Mouse (Mus musculus): ENCODE data around the gene Bhlhe23. TPM values are rescaled to one million over a fixed set of nuclear protein-coding genes. Genes with fewer than 3 reads are reported as not detected.

Gene Bhlhe23
- total RNA-seq, 2 experiments from 2014 or later, result not detected

DNA sequence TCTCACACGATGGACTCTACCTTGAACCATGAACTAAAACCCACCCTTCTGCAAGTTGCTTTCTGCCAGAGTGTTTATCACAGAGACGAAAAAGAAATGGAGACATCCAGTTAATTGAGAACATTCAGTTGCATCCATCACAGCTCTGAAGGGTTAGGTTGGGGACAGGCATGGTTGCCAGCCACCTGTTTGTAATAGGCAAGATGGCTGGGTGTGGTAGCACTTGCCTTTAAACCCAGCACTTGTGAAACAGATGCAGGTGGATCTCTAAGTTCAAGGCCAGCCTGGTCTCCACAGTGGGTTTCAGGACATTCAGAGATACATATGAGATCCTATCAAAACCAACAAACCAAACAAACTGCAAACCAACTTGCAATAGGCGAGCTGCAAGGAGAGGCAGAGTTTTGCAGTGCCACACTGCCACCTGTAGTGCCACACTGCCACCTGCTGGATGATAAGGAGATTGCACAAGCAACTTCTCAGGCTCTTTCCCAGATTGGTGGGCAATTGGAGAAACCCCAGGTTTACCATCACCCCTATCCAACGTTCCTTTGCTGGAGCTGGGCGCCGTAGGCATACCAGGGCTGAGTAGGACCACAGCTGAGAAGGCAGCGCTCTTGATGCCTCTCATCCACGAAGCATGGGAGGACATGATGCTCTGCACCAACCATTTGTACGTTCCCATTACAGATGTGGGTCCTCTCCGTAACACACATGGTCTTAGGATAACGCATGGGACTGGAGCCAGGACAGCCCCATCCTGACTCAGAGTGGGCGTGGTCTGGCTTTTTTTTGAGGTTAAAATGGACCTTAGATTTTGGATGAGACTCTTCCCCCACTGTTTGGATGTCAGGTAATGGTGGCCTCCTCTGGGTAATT, 2.8 kb upstream of the Bhlhe23 start:
- peak; percentile 79 for ATAC-seq (replicated peaks; ENCODE audit: low FRiP score, poor library complexity, severe bottlenecking)

DNA sequence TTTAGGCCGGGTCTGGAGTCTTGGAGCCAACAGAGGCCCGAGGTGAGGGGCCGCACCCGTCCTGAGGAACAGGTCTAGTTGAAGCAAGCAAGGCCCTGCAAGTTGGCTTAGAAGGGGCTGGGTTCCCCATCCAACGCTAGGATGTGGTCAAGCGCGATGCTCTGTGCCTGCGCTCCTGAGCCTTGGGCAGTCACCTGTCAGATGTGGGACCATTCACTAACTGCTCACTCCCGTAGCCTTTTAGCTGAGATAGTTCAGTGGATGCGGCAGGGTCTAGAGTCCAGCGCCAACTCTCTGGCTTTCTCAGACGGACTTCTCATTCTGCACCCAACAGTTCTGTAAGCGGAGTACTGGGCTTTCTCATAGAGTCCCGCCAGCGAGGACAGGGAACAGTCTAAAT, 1.1 kb downstream of the Bhlhe23 start:
- ATAC-seq (replicated peaks; ENCODE audit: low FRiP score, poor library complexity, severe bottlenecking), result no peak

DNA sequence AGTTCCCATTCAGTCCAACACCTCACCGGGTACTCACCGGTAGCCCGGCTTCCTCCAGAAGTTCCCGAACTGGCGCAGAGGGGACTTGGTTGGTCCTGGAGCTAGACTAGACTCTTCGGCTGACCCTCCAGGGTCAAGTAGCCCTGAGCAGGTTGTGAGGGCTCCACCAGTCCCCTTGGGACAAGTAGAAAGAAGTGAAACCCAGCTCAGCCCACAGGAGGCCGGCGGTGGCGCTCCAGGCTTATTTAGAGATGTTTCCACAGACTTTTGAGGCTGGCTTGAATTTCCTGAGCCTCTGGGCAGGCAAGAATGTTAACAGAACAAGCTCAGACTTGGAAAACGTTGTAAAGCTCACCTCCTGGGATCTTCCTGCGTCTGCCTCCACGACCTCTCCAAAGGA, 1.5 kb downstream of the Bhlhe23 start:
- ATAC-seq (replicated peaks; ENCODE audit: low FRiP score, poor library complexity, severe bottlenecking), result no peak

DNA sequence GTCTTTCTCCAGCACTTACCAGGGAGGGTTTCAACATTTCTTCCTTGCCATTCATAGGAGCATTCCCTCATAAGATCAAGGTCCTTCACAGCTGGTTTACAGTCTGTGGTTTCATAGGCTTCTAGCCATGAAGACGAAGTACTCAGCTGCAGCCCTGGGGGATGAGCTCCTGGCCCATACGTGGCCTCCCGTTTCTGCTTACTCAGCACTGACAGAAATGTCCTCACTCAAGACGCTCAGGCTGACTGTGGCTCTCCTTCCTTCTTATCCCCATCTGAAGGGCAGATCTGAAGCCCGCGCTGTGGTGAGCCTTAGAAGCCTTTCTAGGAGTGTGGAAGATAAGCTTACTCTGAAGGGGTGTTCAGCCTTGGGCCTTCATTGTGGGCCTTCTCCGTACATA, 11.0 kb downstream of the Bhlhe23 start:
- no peak for ATAC-seq (replicated peaks; ENCODE audit: low FRiP score, poor library complexity, severe bottlenecking)

DNA sequence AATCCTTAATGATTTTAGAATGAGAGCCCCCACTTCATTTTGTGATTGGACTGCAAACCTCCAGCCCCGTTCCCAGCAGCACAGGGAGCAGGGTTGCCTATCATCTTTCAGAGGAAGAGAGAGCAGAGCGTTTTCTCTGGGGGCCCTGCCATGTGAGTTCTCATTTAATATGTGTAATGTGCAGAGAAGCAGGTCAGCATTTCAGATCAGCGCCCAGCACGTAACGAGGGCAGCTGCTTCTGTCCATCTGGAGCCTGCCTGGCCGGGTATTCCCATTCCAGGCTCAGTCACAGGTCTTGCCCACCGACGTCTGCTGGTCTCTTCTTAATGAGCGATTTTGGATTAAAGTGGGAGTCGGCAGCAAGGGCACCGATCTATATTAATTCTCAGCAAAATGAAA, 11.7 kb downstream of the Bhlhe23 start:
- no peak for ATAC-seq (replicated peaks; ENCODE audit: low FRiP score, poor library complexity, severe bottlenecking)

DNA sequence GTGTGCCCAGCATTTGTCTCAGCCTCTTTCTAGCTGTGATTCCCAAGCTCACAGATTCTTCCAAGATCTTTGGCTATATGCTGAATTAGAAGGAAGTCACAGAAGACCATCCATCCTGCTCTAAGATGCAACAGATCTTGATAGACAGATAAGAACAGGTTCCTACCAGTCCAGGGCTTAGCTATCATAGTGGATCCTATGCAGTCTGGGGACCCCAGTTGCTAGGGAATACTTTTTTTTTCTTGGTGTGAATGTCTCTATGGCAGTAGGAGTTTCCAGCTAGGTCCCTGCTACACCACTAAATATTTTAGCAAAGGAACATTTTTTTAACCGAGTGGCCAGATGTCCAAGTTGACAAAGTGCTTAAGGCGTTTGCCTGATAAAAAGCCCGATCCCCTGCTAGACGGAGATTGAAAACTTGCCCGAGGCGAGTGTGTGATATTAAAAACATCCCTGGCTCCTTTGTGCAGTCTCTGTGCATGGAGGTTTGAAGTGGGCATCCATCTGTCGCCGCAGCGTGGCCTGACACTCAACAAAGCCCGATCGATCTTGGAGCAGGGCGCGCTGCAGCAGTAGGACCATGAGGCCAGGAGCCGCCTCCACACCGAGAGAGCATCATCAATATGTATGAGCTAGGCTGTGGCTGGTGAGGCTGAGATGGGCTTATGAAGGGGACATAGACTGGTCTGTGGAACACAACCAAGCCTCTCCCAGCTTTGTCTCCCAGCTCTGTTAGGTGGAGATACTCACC, 18.0 kb downstream of the Bhlhe23 start:
- ATAC-seq (replicated peaks; ENCODE audit: low FRiP score, poor library complexity, severe bottlenecking), result no peak

DNA sequence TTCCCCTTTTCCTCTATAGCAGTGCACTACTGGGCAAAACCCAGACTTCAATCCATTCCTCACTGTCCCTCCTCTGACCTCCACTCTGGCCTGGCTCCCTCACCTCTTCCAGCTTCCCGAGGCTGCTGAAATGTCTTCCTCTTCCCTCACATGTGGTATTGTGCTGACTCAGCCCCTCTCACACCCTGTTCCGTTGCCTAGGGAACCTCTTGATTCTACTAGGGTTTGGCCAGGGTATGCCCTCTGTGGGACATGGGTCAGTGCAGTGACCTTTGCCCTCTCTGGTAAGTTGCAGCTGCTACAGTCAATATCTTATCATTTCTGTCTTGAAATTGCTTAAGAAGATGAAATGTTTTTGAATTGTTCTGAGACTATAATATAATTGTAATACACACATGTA, 19.9 kb downstream of the Bhlhe23 start:
- no peak for ATAC-seq (replicated peaks; ENCODE audit: low FRiP score, poor library complexity, severe bottlenecking)

DNA sequence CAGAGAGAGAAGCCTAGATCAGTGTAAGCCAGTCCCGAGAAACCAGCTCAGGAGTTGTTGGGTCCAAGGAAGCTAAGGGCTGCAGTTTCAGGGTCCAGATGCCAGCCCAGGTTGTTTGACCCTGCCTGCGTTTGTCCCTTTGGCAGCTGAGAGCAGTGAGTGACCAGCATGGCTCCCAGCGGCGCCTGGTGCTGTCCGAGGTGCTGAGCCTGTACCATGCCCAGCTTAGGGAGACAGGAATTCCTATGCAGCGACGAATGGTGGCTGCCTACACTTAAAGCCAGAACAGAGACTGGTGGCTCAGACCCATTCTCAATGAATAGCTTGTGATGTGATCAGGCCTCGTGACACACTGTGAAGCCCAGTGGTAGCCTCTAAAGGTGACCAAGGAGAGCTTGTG, 20.8 kb downstream of the Bhlhe23 start:
- 0 out of 2 replicates have a peak, but pooled peaks have one; percentile 34 for ATAC-seq (replicated peaks; ENCODE audit: low FRiP score, poor library complexity, severe bottlenecking)

DNA sequence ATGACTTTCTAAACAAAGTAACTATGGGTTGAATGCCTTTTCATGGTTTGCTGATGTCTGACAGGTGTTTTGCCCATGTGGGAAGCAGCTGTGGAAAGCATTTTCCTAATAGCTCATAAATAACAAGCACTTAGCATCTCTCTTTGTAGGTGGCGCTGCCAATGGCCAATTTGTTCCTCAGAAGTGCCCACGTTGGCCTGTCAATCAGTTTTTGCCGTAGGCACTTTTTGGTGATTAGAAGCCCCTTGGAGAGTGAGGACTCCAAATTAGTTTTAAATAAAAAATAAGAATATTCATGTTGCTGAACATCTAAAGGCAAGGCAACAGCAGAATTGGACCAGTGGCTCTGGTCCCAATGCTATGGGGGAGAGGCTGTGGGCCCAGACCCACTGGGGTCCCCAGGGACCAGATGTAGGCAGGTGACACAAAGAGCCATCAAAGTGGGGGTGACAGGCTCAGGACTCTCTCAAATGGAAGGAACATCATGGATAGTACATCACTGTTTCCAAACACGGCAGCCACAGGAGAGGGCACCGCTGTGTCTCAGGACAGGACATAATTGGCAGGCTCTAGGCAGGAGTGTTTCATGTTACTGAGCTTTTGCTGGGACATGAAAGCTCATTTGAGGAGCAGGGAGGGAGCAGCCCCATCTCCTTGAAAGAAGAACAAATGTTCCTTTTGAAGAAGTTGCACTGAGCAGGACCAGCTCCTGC, 21.6 kb downstream of the Bhlhe23 start:
- no peak for ATAC-seq (replicated peaks; ENCODE audit: low FRiP score, poor library complexity, severe bottlenecking)

DNA sequence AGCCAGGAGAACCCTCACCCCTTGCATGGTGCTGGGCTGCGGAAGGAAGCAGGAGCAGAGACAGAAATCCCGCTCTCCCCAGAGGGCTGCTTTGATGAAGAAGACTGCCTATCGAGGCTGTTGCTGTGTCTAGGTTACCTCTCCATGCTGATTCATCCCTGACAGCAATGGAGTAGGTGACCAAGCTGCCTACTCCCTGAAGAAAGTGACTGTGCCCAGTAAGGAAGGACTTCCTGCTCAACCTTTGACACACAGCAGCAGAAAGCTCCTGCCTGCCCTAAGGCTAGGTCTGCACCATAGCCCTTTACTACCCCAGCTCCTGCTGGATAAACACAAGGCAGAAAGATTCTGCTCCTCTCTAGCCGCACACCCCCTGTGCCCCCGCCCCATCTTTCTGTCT, 27.8 kb downstream of the Bhlhe23 start:
- ATAC-seq (replicated peaks; ENCODE audit: low FRiP score, poor library complexity, severe bottlenecking), result no peak

DNA sequence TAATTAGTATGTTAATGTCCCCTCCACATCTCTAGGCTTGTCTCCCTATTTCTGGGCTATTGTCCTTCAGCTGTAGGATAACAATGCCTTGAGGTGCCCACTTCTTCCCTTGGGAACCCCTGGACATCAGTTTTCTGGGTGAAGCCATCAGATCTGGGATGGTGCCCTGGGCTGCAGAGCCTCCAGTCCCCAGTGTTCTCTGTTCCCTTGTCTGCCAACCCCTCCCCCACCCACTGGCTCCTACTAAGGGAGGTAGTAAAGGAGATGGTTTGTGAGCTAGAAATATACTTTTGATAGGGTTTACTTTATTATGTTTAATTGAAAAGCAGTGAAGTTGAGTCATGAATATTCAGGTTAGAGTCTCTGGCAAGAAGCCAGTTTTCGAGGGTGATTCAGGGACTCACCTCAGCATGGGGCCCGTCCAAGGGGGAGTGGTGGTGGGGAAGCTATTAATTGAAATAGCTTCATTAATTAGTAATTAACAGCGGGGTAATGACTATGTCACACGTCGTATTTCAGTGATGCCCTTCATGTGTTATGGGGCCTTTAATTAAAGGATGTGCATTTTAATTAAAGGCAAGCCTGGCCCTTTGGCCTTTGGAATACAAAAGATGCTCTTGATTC, 30.0 kb downstream of the Bhlhe23 start:
- no peak for ATAC-seq (replicated peaks; ENCODE audit: low FRiP score, poor library complexity, severe bottlenecking)

DNA sequence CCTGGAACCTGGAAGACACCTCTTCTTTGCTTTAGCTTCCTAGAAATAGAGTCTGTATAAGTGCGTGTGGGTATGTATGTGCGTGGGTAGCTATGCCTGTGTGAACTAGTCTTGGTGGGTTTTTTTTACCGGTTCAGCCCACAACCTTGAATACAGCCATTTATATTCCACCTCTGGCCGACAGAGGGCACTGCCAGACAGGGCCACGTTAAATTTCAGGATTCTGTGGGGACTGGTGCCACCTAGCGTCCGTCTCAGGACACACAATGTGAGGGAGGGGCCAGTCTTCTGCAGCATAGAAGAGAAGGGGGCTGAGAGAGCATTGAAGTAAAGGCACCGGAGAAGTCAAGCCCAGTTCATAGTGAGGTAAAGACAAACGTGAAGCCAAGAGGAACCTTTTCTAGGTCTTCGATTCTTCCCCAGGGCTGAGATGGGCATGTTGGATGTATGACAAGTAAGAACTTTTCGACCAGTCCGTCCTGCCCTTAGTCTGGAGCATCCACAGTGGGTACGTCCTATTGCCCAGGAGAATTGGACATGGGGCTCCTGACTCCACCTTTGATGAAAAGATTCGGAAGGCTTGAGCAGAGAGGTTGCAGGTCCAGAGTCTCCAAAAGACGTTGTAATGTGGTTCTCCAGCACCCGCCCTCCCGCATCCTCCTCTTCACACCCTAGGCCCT, 31.3 kb downstream of the Bhlhe23 start:
- ATAC-seq (replicated peaks; ENCODE audit: low FRiP score, poor library complexity, severe bottlenecking), result peak; percentile 93

DNA sequence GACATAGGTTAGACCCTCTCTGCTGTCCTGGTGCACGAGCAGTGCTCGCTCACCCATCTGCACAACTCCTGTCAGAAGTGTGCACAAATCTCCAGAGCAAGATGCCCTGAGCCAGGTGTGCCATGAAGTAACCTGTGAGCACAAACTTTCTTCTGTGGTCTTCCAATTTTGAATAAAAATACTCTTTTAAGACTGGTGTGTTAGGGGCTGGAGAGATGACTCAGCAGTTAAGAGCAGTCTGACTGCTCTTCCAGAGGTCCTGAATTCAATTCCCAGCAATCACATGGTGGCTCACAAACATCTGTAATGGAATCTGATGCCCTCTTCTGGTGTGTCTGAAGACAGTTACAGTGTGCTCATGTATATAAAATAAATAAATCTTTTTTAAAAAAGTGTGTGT, 33.4 kb downstream of the Bhlhe23 start:
- no peak for ATAC-seq (replicated peaks; ENCODE audit: low FRiP score, poor library complexity, severe bottlenecking)

DNA sequence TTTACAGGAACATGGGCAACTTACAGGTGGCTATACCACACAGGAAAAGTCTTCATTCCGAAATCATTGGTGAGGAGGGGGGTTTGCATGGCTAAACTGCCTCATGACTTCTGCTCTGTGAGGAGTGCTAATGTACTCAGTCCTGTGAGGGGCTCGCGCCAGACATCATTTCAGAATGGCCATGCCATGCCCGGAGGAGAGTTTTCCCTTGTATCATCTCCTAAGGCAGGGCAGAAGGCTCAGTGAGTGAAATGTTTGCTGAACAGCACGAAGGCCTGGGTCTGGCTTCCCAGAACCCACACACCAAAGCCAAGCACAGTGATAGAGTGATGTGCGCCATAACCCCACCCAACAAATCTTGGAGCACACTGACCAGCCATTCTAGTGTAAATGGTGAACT, 33.9 kb downstream of the Bhlhe23 start:
- no peak for ATAC-seq (replicated peaks; ENCODE audit: low FRiP score, poor library complexity, severe bottlenecking)

DNA sequence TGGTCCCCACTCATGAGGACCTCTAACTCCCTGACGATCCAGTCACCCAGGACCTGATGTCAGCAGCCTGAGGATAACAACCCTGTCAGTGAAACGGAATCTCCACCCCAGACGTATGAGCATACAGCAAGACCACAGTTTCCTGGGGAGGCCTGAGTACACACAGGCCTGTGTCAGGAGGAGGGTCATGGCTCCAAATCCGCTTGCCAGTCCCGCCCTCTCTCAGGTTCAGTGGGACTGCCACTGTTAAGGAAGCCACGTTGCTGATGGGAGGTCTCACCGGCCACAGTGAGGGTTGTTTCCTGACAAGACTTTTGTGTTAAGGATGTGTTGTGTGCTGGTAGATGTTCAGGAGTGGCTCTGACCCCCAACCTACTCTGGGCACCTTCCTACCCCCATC, 35.3 kb downstream of the Bhlhe23 start:
- ATAC-seq (replicated peaks; ENCODE audit: low FRiP score, poor library complexity, severe bottlenecking), result no peak

DNA sequence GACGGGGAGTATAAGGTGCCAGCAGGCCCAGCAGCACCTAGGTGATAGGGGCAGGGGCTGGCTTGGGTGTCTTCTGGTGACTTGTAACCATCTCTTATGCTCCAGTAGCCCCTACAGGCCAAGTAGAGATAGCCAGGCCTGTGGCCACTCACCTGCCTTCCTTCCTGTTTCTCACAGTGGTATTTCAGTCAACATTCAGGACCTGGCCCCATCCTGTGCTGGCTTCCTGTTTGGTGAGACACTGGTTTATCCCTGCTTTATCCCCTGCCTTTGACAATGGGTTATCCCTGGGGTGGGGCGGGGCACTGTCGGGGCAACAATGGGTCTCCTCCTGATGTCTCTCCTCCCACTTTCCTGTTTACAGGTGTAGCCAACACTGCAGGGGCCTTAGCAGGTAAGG, 36.4 kb downstream of the Bhlhe23 start:
- ATAC-seq (replicated peaks; ENCODE audit: low FRiP score, poor library complexity, severe bottlenecking), result no peak

DNA sequence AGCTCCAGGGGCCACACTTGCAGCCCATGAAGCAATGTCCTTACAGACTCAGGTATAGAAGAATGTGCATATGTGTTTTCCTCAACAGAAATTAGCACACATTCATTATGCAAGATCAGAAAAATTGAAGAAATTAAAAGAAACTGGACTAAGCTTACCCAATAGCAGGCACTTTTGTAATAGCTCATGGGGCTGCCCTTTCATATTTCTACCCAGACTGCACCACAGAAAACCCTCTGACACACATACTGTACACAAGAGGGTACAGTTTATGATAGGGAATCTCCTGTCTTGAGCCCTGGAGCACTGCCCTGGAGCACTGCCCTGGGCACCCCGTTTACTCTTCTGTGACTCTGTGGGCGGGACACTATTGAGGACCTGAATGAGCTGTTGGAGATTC, 38.7 kb downstream of the Bhlhe23 start:
- ATAC-seq (replicated peaks; ENCODE audit: low FRiP score, poor library complexity, severe bottlenecking), result no peak

DNA sequence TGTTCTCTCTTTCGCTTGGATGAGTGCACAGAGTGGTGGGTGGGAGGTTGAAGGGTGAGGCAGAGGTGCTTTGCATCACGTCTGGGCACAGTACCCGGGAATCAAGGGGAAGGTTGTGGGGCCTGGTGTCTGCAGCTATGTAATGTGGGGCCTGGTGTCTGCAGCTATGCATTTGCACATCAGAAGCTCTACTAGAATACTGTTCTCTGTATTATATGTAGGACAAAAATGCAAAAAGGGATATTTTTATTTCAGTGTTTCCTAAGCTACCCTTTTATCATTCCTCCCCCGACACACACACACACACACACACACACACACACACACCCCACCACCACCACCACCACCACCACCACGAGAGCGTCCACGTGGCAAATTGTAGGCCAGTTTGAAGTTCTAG, 41.5 kb downstream of the Bhlhe23 start:
- ATAC-seq (replicated peaks; ENCODE audit: low FRiP score, poor library complexity, severe bottlenecking), result no peak

DNA sequence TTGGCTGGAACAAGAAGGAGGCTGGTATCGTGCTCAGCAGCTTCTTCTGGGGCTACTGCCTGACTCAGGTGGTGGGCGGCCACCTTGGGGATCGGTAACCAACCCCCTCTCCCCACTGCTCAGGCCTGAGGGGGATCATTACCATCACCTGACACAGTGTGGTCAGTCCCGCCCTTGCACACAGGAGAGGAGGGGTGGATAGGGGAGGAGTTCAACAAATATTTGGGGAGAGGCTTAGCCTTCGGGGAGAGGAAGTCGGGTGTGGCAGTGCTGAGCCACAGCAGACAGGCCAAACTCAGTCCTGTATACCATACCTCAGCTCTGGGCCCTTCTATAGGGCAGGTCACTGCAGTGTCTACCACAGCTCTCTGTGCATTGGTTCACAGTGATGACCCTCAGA, 44.7 kb downstream of the Bhlhe23 start:
- 0 out of 2 replicates have a peak, but pooled peaks have one; percentile 18 for ATAC-seq (replicated peaks; ENCODE audit: low FRiP score, poor library complexity, severe bottlenecking)

DNA sequence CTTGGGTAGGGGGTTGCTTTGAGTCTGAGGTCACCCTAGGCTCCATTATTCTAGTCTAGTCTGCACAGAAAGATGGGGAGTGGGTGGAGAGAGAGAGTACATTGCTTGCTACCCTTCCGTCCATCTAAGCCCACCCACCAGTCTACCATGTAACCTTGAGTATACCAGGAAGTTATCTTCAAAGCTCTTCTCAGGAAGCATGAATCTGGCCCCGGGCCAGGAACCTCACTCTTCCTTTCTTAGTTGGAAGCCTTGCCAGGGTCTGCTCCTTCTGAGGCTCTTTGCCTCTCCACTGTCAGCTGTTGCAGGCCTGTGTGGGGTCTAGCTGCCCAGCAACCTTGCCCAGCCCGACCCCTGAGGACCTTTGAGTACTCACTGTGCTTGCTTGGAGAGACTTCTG, 45.7 kb downstream of the Bhlhe23 start:
- no peak for ATAC-seq (replicated peaks; ENCODE audit: low FRiP score, poor library complexity, severe bottlenecking)
